Mouse (Mus musculus): ENCODE measurements around the gene Apobec4.

GRCm38 (mm10) chr1:152792736-152793494 lies 42.6 kb downstream of the Apobec4 start:
- TF ChIP-seq ZC3H11A (IDR thresholded peaks at IDR 0.05; ENCODE audit: borderline replicate concordance, low read depth, low read length) (no peak), MAFK (IDR thresholded peaks at IDR 0.05; ENCODE audit: insufficient read depth, low read depth, low read length) (no peak)
